Mouse (Mus musculus) CH12.LX (cell line): Measurements from ENCODE around the gene Flywch2.
A peak's percentile ranks its signal among the peaks of the same experiment; 100 is the strongest.

Experiments
- CHD1 ChIP-seq: IDR thresholded peaks from 2 replicates; pipeline ENCODE4 v1.6.1; 2012; ENCODE audit warnings: low read depth, low read length, improper control_type of control experiment, inconsistent platforms
- CTCF ChIP-seq, 2 experiments: IDR thresholded peaks in 1 of 2; conservative IDR thresholded peaks in 1 of 2; 2 replicates each; pipeline ENCODE4 v1.5.1; 2011 to 2012; ENCODE audit warnings: low read depth in 2 of 2, low read length in 2 of 2, improper control_type of control experiment in 1 of 2, inconsistent platforms in 1 of 2, mild to moderate bottlenecking in 1 of 2, moderate library complexity in 1 of 2
- EP300 ChIP-seq: IDR thresholded peaks from 2 replicates; pipeline ENCODE4 v1.6.1; 2011; ENCODE audit warnings: low read length, improper control_type of control experiment
- KAT2A ChIP-seq: IDR thresholded peaks from 2 replicates; pipeline ENCODE4 v1.6.1; 2012; ENCODE audit warnings: low read length, improper control_type of control experiment, inconsistent platforms; ENCODE audit not compliant: insufficient replicate concordance
- POLR2A ChIP-seq: IDR thresholded peaks from 2 replicates; pipeline ENCODE4 v1.6.1; 2011; ENCODE audit warnings: low read depth, mild to moderate bottlenecking, improper control_type of control experiment, low read length
- RAD21 ChIP-seq: IDR thresholded peaks from 2 replicates; pipeline ENCODE4 v1.6.1; 2011; ENCODE audit warnings: low read depth, mild to moderate bottlenecking, low read length, improper control_type of control experiment, moderate library complexity
- TBP ChIP-seq: conservative IDR thresholded peaks from 2 replicates; pipeline ENCODE4 v1.6.1; 2011; ENCODE audit warnings: low read depth, low read length, improper control_type of control experiment
- TCF12 ChIP-seq: IDR thresholded peaks from 2 replicates; pipeline ENCODE4 v1.6.1; 2014; ENCODE audit warnings: low read depth, mild to moderate bottlenecking, inconsistent platforms, low read length, improper control_type of control experiment
- ZKSCAN1 ChIP-seq: IDR thresholded peaks from 2 replicates; pipeline ENCODE4 v1.6.1; 2012; ENCODE audit warnings: low read depth, inconsistent platforms, low read length, improper control_type of control experiment, borderline replicate concordance

GRCm38 (mm10) chr17:23774090-23774489 is 11.8 kb downstream of the Flywch2 start:
- TF ChIP-seq EP300 (no peak), CTCF (conservative IDR thresholded peaks at IDR 0.05 in 1 of 2, IDR thresholded peaks at IDR 0.05 in 1 of 2; ENCODE audit: low read depth in 2 of 2, low read length in 2 of 2) (peak; percentile 87 to 99), CHD1 (no peak), KAT2A (no peak), POLR2A (no peak), ZKSCAN1 (no peak), TBP (no peak), RAD21 (peak; percentile 97), TCF12 (0 out of 2 replicates have a peak, but pooled peaks have one; percentile 27)
